Comparison of ENCODE assay signal across 8 mouse cellular contexts in the genomic region with DNA sequence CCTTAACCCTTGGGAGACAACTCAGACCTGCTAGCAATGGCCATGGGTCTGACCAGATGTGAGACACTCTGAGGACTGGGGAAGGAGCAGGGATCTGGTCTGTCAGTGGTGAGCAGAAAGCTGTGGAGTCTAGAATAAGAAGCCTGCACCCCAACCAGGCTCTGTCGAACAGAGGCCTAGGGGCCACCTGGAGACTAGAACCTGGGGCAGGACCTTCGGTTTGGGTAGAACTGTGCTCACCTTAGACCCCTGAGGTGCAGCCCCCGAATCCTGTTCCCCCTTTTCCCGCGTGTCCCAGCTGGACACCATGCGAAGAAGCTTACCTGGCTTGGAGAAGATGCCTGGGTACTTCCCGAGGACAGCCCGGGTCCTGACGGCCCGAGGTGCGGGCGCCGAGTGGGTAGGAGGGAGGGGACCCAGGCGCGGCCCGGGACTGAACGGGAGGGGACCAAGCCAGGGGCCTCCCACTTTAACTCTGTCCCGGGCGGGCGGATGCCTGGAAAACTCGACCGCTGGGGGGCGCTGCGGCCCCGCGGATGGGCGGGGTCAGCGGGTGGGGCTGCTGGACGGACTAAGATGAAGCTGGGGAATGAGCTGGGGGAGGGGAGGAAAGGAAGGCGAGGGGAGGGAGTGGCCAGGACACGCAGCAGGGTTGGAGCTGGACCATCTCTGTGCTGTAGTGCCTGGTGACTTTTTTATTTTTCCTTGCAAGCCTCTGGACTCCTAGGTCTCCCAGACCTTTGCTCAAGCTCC. TPM values are rescaled to one million over a fixed set of nuclear protein-coding genes. Genes with fewer than 3 reads are reported as not detected.
DNase-seq lines count a peak whose midpoint lies in the region; ATAC-seq and TF ChIP-seq lines count a peak whose summit lies in the region.

A gene (minus strand): TSS at position 703 of the 753 bp plus-strand sequence.

- no peak within 1 kb of the TSS for H3K4me3 ChIP-seq in G1E (ENCODE audit: low read depth, low read length)
- H3K4me3 ChIP-seq in lung, embryonic 15.5 days = peak within 1 kb of the TSS; percentile 58

- no peak for TF ChIP-seq CTCF in G1E (IDR thresholded peaks at IDR 0.05; ENCODE audit: low read depth, low read length)

- H3K4me2 ChIP-seq in lung, embryonic 15.5 days = peak within 1 kb of the TSS; percentile 66

- H3K27ac ChIP-seq in lung, embryonic 15.5 days = peak within 1 kb of the TSS; percentile 84

- H3K9ac ChIP-seq in lung, embryonic 15.5 days = peak within 1 kb of the TSS; percentile 63

- ATAC-seq in G1E (ENCODE audit: extremely low read depth, insufficient number of reproducible peaks, low FRiP score, poor library complexity, severe bottlenecking) = no peak
- peak; percentile 84 for ATAC-seq in frontal cortex, adult (ENCODE audit: low TSS enrichment)
- ATAC-seq in hematopoietic stem cell, adult 5-6 weeks (replicated peaks in 1 of 2; ENCODE audit: insufficient read depth in 1 of 2, low FRiP score in 2 of 2, low TSS enrichment in 1 of 2, low read depth in 1 of 2, poor library complexity in 2 of 2, severe bottlenecking in 2 of 2) = peak; percentile 37 to 58; a peak in 2 of 4 replicates
- ATAC-seq in lung, embryonic 15.5 days (ENCODE audit: borderline replicate concordance, extremely low read depth, low FRiP score, low TSS enrichment) = peak; percentile 94

- no peaks in the 10 kb centered on the region for H3K4me1 ChIP-seq in G1E (ENCODE audit: insufficient read depth, low read depth, low read length)
- peaks cover 23% of the 10 kb centered on the region for H3K4me1 ChIP-seq in lung, embryonic 15.5 days

- H3K27me3 ChIP-seq in G1E (ENCODE audit: insufficient read depth, low read length) = no peaks in the 10 kb centered on the region
- H3K27me3 ChIP-seq in lung, embryonic 15.5 days = no peaks in the 10 kb centered on the region

- WGBS in lung, embryonic 15.5 days = 4% methylated on average over 23 of the region's 31 CpGs

- H3K9me3 ChIP-seq in G1E (replicated peaks) = no peaks in the 10 kb centered on the region
- H3K9me3 ChIP-seq in lung, embryonic 15.5 days = no peaks in the 10 kb centered on the region

- DNase-seq in G1E (ENCODE audit: low spot score) = peak; percentile 21
- DNase-seq in cerebellum, adult 18-20 months = peak; percentile 62 to 78
- peak; percentile 26 for DNase-seq in layer of hippocampus, adult 9-10 months (ENCODE audit: low spot score)
- peak; percentile 90 for DNase-seq in retina, postnatal 1 day
- peak; percentile 83 for DNase-seq in urinary bladder, postnatal 10 days (ENCODE audit: low spot score)

- no peaks in the 10 kb centered on the region for H3K36me3 ChIP-seq in G1E (replicated peaks)
- no peaks in the 10 kb centered on the region for H3K36me3 ChIP-seq in lung, embryonic 15.5 days

RNA-seq across cellular contexts. Expression of the gene that starts here (rescaled TPM):
- not detected in 2 replicates for total RNA-seq in G1E (2014; fragmentation: Nextera tagmentation)
- under 0.01 and 0.11 TPM in 2 replicates for total RNA-seq in G1E (2017)
- polyA plus RNA-seq in G1E (2012) = not detected in 2 replicates
- total RNA-seq in hematopoietic stem cell, adult 5-6 weeks (2017) = not detected in 2 replicates
- 287 and 298 TPM in 2 replicates for polyA plus RNA-seq in lung, embryonic 15.5 days (2015; fragmentation: Nextera tagmentation; extraction: Ambion mirVana)

Comparison
In these comparisons a context has a peak if more than half of its experiments do, and no peak if none do; other contexts are left out.
1. RNA of the gene that starts here (polyA plus RNA-seq): 287 to 298 TPM in lung, embryonic 15.5 days; not detected in G1E; every median in the first group is over 100 times any median in the second.
2. Peak in DNase-seq in G1E; RNA of the gene not detected or under 1 TPM.
3. Peak in ATAC-seq in hematopoietic stem cell, adult 5-6 weeks; RNA of the gene not detected or under 1 TPM.
4. DNase-seq: peak in every context shown above with its lines; median percentile 90 in retina, postnatal 1 day; 83 in urinary bladder, postnatal 10 days; 70 in cerebellum, adult 18-20 months; 26 in layer of hippocampus, adult 9-10 months; 21 in G1E.